ENCODE assay signal across 10 mouse cellular contexts in genomic region chr14:121146213-121146612, GRCm38 (mm10).
DNase-seq lines count a peak whose midpoint lies in the region; ATAC-seq and TF ChIP-seq lines count a peak whose summit lies in the region.
"Had no signal": no experiment of that assay in that cellular context is flagged by ENCODE, and none has a peak within 500 bp of the region (broad histone marks: within the 10 kb centered on the region; RNA-seq: fewer than 3 reads in every experiment).

No protein-coding gene starts in this region.

- H3K9ac ChIP-seq in liver, embryonic 13.5 days, result no peak overlapping the region
- no peak overlapping the region for H3K9ac ChIP-seq in hindbrain, embryonic 12.5 days
- H3K9ac ChIP-seq in hindbrain, embryonic 14.5 days, result no peak overlapping the region
- H3K9ac ChIP-seq: neural tube, embryonic 13.5 days had no signal

- no peaks in the 10 kb centered on the region for H3K9me3 ChIP-seq in heart, embryonic 10.5 days
- no peaks in the 10 kb centered on the region for H3K9me3 ChIP-seq in liver, embryonic 13.5 days (replicated peaks)
- H3K9me3 ChIP-seq in hindbrain, embryonic 12.5 days (replicated peaks), result no peaks in the 10 kb centered on the region
- H3K9me3 ChIP-seq in hindbrain, embryonic 14.5 days (ENCODE audit: control insufficient read depth, low read length), result no peaks in the 10 kb centered on the region
- H3K9me3 ChIP-seq: midbrain, embryonic 10.5 days; neural tube, embryonic 13.5 days had no signal

- 0 out of 4 replicates have a peak, but pooled peaks have one; percentile 25 to 32 for ATAC-seq in hematopoietic stem cell, adult 5-6 weeks (replicated peaks in 1 of 2; ENCODE audit: insufficient read depth in 1 of 2, low FRiP score in 2 of 2, low TSS enrichment in 1 of 2, low read depth in 1 of 2, poor library complexity in 2 of 2, severe bottlenecking in 2 of 2)
- no peak; the same call in 1 of the 2 replicates for ATAC-seq in liver, embryonic 13.5 days (ENCODE audit: low read depth)
- ATAC-seq in hindbrain, embryonic 12.5 days (ENCODE audit: low FRiP score), result no peak
- ATAC-seq in hindbrain, embryonic 14.5 days (ENCODE audit: low FRiP score), result no peak

- no peak overlapping the region for H3K4me3 ChIP-seq in heart, embryonic 10.5 days
- no peak overlapping the region for H3K4me3 ChIP-seq in liver, embryonic 13.5 days (replicated peaks)
- no peak overlapping the region for H3K4me3 ChIP-seq in small intestine, adult 2 months (ENCODE audit: low read depth, low read length)
- H3K4me3 ChIP-seq in hindbrain, embryonic 12.5 days, result no peak overlapping the region
- no peak overlapping the region for H3K4me3 ChIP-seq in hindbrain, embryonic 14.5 days (replicated peaks; ENCODE audit: low read length)
- H3K4me3 ChIP-seq: midbrain, embryonic 10.5 days; neural tube, embryonic 13.5 days had no signal

- no peak for TF ChIP-seq CTCF in small intestine, adult 2 months (IDR thresholded peaks at IDR 0.05; ENCODE audit: extremely low read depth, insufficient read length, insufficient replicate concordance, low read depth, low read length)

- no peak for DNase-seq in heart, embryonic 10.5 days (ENCODE audit: low spot score)
- no peak for DNase-seq in heart, adult 18-20 months
- no peak for DNase-seq in liver, embryonic 13.5 days
- DNase-seq in cerebellum, postnatal 25 days, result no peak
- no peak for DNase-seq in hindbrain, embryonic 14.5 days (ENCODE audit: low spot score)

- no peak overlapping the region for H3K4me2 ChIP-seq in liver, embryonic 13.5 days
- no peak overlapping the region for H3K4me2 ChIP-seq in hindbrain, embryonic 12.5 days (replicated peaks)
- H3K4me2 ChIP-seq in hindbrain, embryonic 14.5 days (replicated peaks), result no peak overlapping the region
- H3K4me2 ChIP-seq: neural tube, embryonic 13.5 days had no signal

- WGBS in heart, embryonic 10.5 days, result 37% methylated on average over 7 of the region's 7 CpGs
- WGBS in liver, embryonic 13.5 days (ENCODE audit: insufficient replicate concordance), result 23% methylated on average over 7 of the region's 7 CpGs
- WGBS in small intestine, adult 2 months, result 19% methylated on average over 7 of the region's 7 CpGs
- 56% methylated on average over 7 of the region's 7 CpGs for WGBS in hindbrain, embryonic 12.5 days
- WGBS in hindbrain, embryonic 14.5 days, result 66% methylated on average over 7 of the region's 7 CpGs

- TF ChIP-seq POLR2A in small intestine, adult 2 months (IDR thresholded peaks at IDR 0.05; ENCODE audit: low read depth, low read length), result no peak

- H3K4me1 ChIP-seq in heart, embryonic 10.5 days, result peaks cover 51% of the 10 kb centered on the region
- H3K4me1 ChIP-seq in liver, embryonic 13.5 days (replicated peaks), result peaks cover 33% of the 10 kb centered on the region
- H3K4me1 ChIP-seq in small intestine, adult 2 months (ENCODE audit: control insufficient read depth, insufficient read depth, insufficient read length, low read length), result peaks cover 14% of the 10 kb centered on the region; the same call in 1 of the 2 replicates
- peaks cover 32% of the 10 kb centered on the region for H3K4me1 ChIP-seq in hindbrain, embryonic 12.5 days
- peaks cover 31% of the 10 kb centered on the region for H3K4me1 ChIP-seq in hindbrain, embryonic 14.5 days (replicated peaks; ENCODE audit: control insufficient read depth, insufficient read depth, low read length)

- H3K27ac ChIP-seq in heart, embryonic 10.5 days, result 0 out of 2 replicates have a peak overlapping the region, but pooled peaks have one; percentile 25
- peak overlapping the region; percentile 68 for H3K27ac ChIP-seq in liver, embryonic 13.5 days
- peak overlapping the region; percentile 35; the same call in 1 of the 2 replicates for H3K27ac ChIP-seq in small intestine, adult 2 months (ENCODE audit: insufficient read depth, low read depth, low read length)
- H3K27ac ChIP-seq in hindbrain, embryonic 12.5 days, result no peak overlapping the region
- H3K27ac ChIP-seq in hindbrain, embryonic 14.5 days, result no peak overlapping the region
- H3K27ac ChIP-seq: midbrain, embryonic 10.5 days; neural tube, embryonic 13.5 days had no signal

- no peaks in the 10 kb centered on the region for H3K27me3 ChIP-seq in heart, embryonic 10.5 days (ENCODE audit: insufficient read depth, poor library complexity, severe bottlenecking)
- no peaks in the 10 kb centered on the region for H3K27me3 ChIP-seq in liver, embryonic 13.5 days
- no peaks in the 10 kb centered on the region for H3K27me3 ChIP-seq in small intestine, adult 2 months (ENCODE audit: control insufficient read depth, insufficient read depth, low read length)
- H3K27me3 ChIP-seq in hindbrain, embryonic 12.5 days, result no peaks in the 10 kb centered on the region
- H3K27me3 ChIP-seq in hindbrain, embryonic 14.5 days (ENCODE audit: control insufficient read depth, insufficient read depth, low read length), result no peaks in the 10 kb centered on the region
- H3K27me3 ChIP-seq: neural tube, embryonic 13.5 days had no signal

- peaks cover 2% of the 10 kb centered on the region; the same call in 1 of the 2 replicates for H3K36me3 ChIP-seq in heart, embryonic 10.5 days
- no peaks in the 10 kb centered on the region for H3K36me3 ChIP-seq in liver, embryonic 13.5 days
- no peaks in the 10 kb centered on the region for H3K36me3 ChIP-seq in small intestine, adult 2 months (ENCODE audit: control insufficient read depth, insufficient read depth, low read length)
- no peaks in the 10 kb centered on the region for H3K36me3 ChIP-seq in hindbrain, embryonic 12.5 days
- no peaks in the 10 kb centered on the region for H3K36me3 ChIP-seq in hindbrain, embryonic 14.5 days (replicated peaks; ENCODE audit: control insufficient read depth, insufficient read depth)
- H3K36me3 ChIP-seq: midbrain, embryonic 10.5 days; neural tube, embryonic 13.5 days had no signal

Comparison
In these comparisons a context has a peak if more than half of its experiments do, and no peak if none do; other contexts are left out.
1. H3K27ac ChIP-seq: peak in heart, embryonic 10.5 days (single experiment), liver, embryonic 13.5 days (single experiment) and small intestine, adult 2 months (single experiment); none in hindbrain, embryonic 12.5 days (single experiment) and hindbrain, embryonic 14.5 days (single experiment).
2. ATAC-seq: peak in hematopoietic stem cell, adult 5-6 weeks (2 of 2); none in liver, embryonic 13.5 days (single experiment), hindbrain, embryonic 12.5 days (single experiment) and hindbrain, embryonic 14.5 days (single experiment).